Mouse (Mus musculus): ENCODE measurements around the gene St3gal4. TPM values are rescaled to one million over a fixed set of nuclear protein-coding genes. Genes with fewer than 3 reads are reported as not detected.

The St3gal4 gene
- total and polyA plus RNA-seq, 3 experiments = 11.9 to 29.5 (median 26.1) TPM

- Histone ChIP-seq H3K4me1 (ENCODE audit: control insufficient read depth, insufficient read depth, low read length) (peaks cover 14% of the 10 kb centered on the region), H3K36me3 (ENCODE audit: control insufficient read depth, insufficient read depth, low read length) (peaks cover 2% of the 10 kb centered on the region; the same call in 1 of the 2 replicates), H3K9ac (ENCODE audit: low read depth, low read length) (peak overlapping the region; percentile 96), H3K27me3 (ENCODE audit: control insufficient read depth, insufficient read depth, low read length) (no peaks in the 10 kb centered on the region), H3K4me3 (peak overlapping the region; percentile 82), H3K79me2 (replicated peaks; ENCODE audit: control insufficient read depth, insufficient read depth, low read length) (no peaks in the 10 kb centered on the region; the same call in 1 of the 2 replicates), H3K27ac (peak overlapping the region; percentile 95)
- peak; percentile 88 to 90 for DNase-seq
- WGBS = under 1% methylated on average over 79 of the region's 84 CpGs
- TF ChIP-seq CTCF (IDR thresholded peaks at IDR 0.05) = peak; percentile 36
- TF ChIP-seq EP300 (IDR thresholded peaks at IDR 0.05; ENCODE audit: insufficient read depth, low read depth, low read length) = peak; percentile 59; the same call in 1 of the 2 replicates
- peak; percentile 81 for TF ChIP-seq POLR2A (IDR thresholded peaks at IDR 0.05; ENCODE audit: insufficient read depth, low read depth, low read length)
- intact Hi-C loops (cut with DNase I) = loop anchor here (1.0 to 5.0 kb wide), 4 partner anchors 46 to 151 kb away; partner anchors contain the start of genes Fam118b and Rpusd4
These were observed 2.4 kb downstream of the St3gal4 start for GRCm38 (mm10) chr9:35116391-35117381.

DNA sequence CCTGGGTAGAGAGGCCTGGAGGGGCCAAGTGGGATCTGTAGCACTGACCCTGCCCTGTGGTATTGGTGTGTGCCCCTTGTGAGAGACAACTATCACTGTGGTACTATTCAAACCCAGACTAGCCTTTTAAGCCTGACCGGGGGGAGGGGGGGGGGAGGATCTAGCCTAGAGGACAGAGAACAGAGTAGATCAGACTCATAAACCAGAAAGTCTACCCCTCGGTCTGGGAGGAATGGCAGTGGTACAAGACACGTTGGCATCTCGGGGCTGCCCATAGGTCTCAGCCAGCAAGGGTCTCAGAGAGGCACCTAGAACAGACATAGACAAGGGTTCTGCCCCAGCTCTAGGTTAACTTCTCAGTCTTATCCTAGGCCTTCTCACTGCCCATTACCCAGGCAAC is 3.3 kb downstream of the St3gal4 start:
- DNase-seq = no peak
- intact Hi-C loops (cut with DNase I) = loop anchor here (1.0 to 5.0 kb wide), 3 partner anchors 46 to 151 kb away; partner anchors contain the start of genes Fam118b and Rpusd4
- peak overlapping the region; percentile 82 for H3K4me3 ChIP-seq
- no peaks in the 10 kb centered on the region for H3K27me3 ChIP-seq (ENCODE audit: control insufficient read depth, insufficient read depth, low read length)
- TF ChIP-seq POLR2A (IDR thresholded peaks at IDR 0.05; ENCODE audit: insufficient read depth, low read depth, low read length) = no peak
- TF ChIP-seq CTCF (IDR thresholded peaks at IDR 0.05) = no peak
- TF ChIP-seq EP300 (IDR thresholded peaks at IDR 0.05; ENCODE audit: insufficient read depth, low read depth, low read length) = no peak
- peaks cover 12% of the 10 kb centered on the region for H3K4me1 ChIP-seq (ENCODE audit: control insufficient read depth, insufficient read depth, low read length)
- H3K9ac ChIP-seq (ENCODE audit: low read depth, low read length) = peak overlapping the region; percentile 96
- H3K27ac ChIP-seq = peak overlapping the region; percentile 95
- peaks cover 2% of the 10 kb centered on the region; the same call in 1 of the 2 replicates for H3K36me3 ChIP-seq (ENCODE audit: control insufficient read depth, insufficient read depth, low read length)
- no peaks in the 10 kb centered on the region; the same call in 1 of the 2 replicates for H3K79me2 ChIP-seq (replicated peaks; ENCODE audit: control insufficient read depth, insufficient read depth, low read length)
- WGBS = 23% methylated on average over 4 of the region's 4 CpGs

- Histone ChIP-seq H3K4me1 (ENCODE audit: control insufficient read depth, insufficient read depth, low read length) (peaks cover 15% of the 10 kb centered on the region), H3K27me3 (ENCODE audit: control insufficient read depth, insufficient read depth, low read length) (no peaks in the 10 kb centered on the region), H3K4me3 (peak overlapping the region; percentile 82), H3K79me2 (replicated peaks; ENCODE audit: control insufficient read depth, insufficient read depth, low read length) (no peaks in the 10 kb centered on the region; the same call in 1 of the 2 replicates), H3K9ac (ENCODE audit: low read depth, low read length) (peak overlapping the region; percentile 96), H3K36me3 (ENCODE audit: control insufficient read depth, insufficient read depth, low read length) (peaks cover 2% of the 10 kb centered on the region; the same call in 1 of the 2 replicates), H3K27ac (peak overlapping the region; percentile 95)
- 29% methylated on average over 4 of the region's 4 CpGs for WGBS
- intact Hi-C loops (cut with DNase I) = loop anchor here (5.0 kb wide), 1 partner anchor 152 kb away; the partner anchor contains the start of genes Fam118b and Rpusd4
- TF ChIP-seq CTCF (IDR thresholded peaks at IDR 0.05) = no peak
- no peak for TF ChIP-seq POLR2A (IDR thresholded peaks at IDR 0.05; ENCODE audit: insufficient read depth, low read depth, low read length)
- DNase-seq = peak in 1 of 2 experiments; percentile 31
These were observed 3.8 kb downstream of the St3gal4 start for GRCm38 (mm10) chr9:35115299-35115698.

GRCm38 (mm10) chr9:35114234-35114633 is 4.8 kb downstream of the St3gal4 start:
- peak in 1 of 2 experiments; percentile 16 for DNase-seq
- Histone ChIP-seq H3K36me3 (ENCODE audit: control insufficient read depth, insufficient read depth, low read length) (peaks cover 2% of the 10 kb centered on the region; the same call in 1 of the 2 replicates), H3K4me1 (ENCODE audit: control insufficient read depth, insufficient read depth, low read length) (peaks cover 20% of the 10 kb centered on the region), H3K27me3 (ENCODE audit: control insufficient read depth, insufficient read depth, low read length) (no peaks in the 10 kb centered on the region), H3K9ac (ENCODE audit: low read depth, low read length) (no peak overlapping the region), H3K4me3 (no peak overlapping the region), H3K27ac (no peak overlapping the region; the same call in 1 of the 2 replicates), H3K79me2 (replicated peaks; ENCODE audit: control insufficient read depth, insufficient read depth, low read length) (no peaks in the 10 kb centered on the region; the same call in 1 of the 2 replicates)
- intact Hi-C loops (cut with DNase I) = no loop called here
- TF ChIP-seq EP300 (IDR thresholded peaks at IDR 0.05; ENCODE audit: insufficient read depth, low read depth, low read length) = no peak
- TF ChIP-seq CTCF (IDR thresholded peaks at IDR 0.05) = no peak
- no peak for TF ChIP-seq POLR2A (IDR thresholded peaks at IDR 0.05; ENCODE audit: insufficient read depth, low read depth, low read length)
- WGBS = 76% methylated on average over 3 of the region's 3 CpGs

GRCm38 (mm10) chr9:35111941-35112595 is 7.0 kb downstream of the St3gal4 start:
- peaks cover 32% of the 10 kb centered on the region for H3K4me1 ChIP-seq (ENCODE audit: control insufficient read depth, insufficient read depth, low read length)
- TF ChIP-seq CTCF (IDR thresholded peaks at IDR 0.05) (no peak), POLR2A (IDR thresholded peaks at IDR 0.05; ENCODE audit: insufficient read depth, low read depth, low read length) (no peak), EP300 (IDR thresholded peaks at IDR 0.05; ENCODE audit: insufficient read depth, low read depth, low read length) (no peak)
- intact Hi-C loops (cut with DNase I) = no loop called here
- no peak overlapping the region for H3K9ac ChIP-seq (ENCODE audit: low read depth, low read length)
- peak; percentile 71 to 74 for DNase-seq
- peaks cover 3% of the 10 kb centered on the region; the same call in 1 of the 2 replicates for H3K79me2 ChIP-seq (replicated peaks; ENCODE audit: control insufficient read depth, insufficient read depth, low read length)
- H3K27ac ChIP-seq = peak overlapping the region; percentile 20; the same call in 1 of the 2 replicates
- H3K4me3 ChIP-seq = no peak overlapping the region
- H3K27me3 ChIP-seq (ENCODE audit: control insufficient read depth, insufficient read depth, low read length) = no peaks in the 10 kb centered on the region
- no peaks in the 10 kb centered on the region for H3K36me3 ChIP-seq (ENCODE audit: control insufficient read depth, insufficient read depth, low read length)
- WGBS = 55% methylated on average over 19 of the region's 19 CpGs

All from heart, adult 2 months (tissue).